Mouse (Mus musculus): ENCODE results near the gene Lsg1.

Gene Lsg1

DNA sequence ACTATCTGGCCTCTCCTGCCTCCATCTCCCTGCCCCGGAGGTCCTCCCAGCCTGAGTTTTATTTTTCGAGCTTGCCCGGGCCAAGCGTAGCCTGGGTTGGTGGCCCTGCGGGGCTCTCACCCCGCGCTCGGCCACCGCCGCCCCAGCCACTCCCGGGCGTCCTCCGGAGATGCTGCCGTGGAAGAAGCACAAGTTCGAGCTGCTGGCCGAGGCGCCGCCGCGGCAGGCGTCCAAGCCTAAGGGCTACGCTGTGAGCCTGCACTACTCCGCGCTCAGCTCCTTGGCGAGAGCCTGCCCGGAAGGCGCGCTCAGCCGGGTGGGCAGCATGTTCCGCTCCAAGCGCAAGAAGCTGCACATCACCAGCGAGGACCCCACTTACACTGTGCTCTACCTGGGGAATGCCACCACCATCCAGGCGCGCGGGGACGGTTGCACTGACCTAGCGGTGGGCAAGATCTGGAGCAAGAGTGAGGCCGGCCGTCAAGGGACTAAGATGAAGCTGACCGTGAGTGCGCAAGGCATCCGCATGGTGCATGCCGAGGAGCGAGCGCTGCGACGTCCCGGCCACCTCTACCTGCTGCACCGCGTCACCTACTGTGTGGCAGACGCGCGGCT lies 13.1 kb upstream of the Lsg1 start:
- peak; percentile 71 for DNase-seq (ENCODE audit: extremely low spot score)

GRCm38 (mm10) chr16:30599491-30600268 lies 12.3 kb upstream of the Lsg1 start, which contains the start of gene Fam43a:
Gene Fam43a, plus strand, starts transcription at chr16:30599723.
- peak; percentile 92 for DNase-seq (ENCODE audit: extremely low spot score)

GRCm38 (mm10) chr16:30596959-30597681 lies 9.7 kb upstream of the Lsg1 start:
- peak; percentile 86 for DNase-seq (ENCODE audit: extremely low spot score)

DNA sequence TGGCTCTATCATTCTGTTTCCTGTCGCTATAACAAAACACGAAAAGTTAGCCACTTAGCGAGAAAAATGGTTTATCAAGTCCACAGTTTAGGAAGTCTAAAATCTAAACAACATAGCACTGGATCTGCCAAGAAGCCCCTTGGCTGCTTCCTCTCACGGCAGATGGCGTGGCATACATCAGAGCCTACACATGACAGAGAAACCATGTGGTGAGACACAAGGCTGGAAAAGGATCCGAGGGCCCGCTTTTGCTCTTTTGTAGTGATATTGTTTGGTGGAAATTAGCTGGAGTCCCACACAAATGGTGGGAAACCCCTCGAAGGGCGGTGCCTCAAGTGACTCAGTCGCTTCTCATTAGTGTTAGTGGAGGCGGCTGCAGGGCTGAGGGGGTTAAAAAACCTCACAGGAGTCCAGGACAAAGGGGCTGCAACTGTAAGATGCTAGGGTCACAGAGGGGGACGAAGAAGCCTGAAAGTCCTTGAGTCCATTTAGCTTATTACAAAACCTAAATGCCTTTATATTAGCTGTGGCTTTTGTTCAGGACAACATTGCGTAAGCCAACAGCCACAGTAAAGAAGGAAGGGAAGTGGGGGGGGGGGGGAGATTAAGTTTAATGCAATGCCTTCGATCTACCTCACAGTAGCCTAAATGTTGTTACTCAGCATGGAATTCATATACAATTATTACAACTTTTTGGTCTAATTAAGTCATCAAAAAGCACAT lies 8.6 kb upstream of the Lsg1 start:
- DNase-seq (ENCODE audit: extremely low spot score) = no peak

GRCm38 (mm10) chr16:30595356-30595755 lies 8.0 kb upstream of the Lsg1 start:
- no peak for DNase-seq (ENCODE audit: extremely low spot score)

GRCm38 (mm10) chr16:30591990-30592389 lies 4.6 kb upstream of the Lsg1 start:
- no peak for DNase-seq (ENCODE audit: extremely low spot score)

DNA sequence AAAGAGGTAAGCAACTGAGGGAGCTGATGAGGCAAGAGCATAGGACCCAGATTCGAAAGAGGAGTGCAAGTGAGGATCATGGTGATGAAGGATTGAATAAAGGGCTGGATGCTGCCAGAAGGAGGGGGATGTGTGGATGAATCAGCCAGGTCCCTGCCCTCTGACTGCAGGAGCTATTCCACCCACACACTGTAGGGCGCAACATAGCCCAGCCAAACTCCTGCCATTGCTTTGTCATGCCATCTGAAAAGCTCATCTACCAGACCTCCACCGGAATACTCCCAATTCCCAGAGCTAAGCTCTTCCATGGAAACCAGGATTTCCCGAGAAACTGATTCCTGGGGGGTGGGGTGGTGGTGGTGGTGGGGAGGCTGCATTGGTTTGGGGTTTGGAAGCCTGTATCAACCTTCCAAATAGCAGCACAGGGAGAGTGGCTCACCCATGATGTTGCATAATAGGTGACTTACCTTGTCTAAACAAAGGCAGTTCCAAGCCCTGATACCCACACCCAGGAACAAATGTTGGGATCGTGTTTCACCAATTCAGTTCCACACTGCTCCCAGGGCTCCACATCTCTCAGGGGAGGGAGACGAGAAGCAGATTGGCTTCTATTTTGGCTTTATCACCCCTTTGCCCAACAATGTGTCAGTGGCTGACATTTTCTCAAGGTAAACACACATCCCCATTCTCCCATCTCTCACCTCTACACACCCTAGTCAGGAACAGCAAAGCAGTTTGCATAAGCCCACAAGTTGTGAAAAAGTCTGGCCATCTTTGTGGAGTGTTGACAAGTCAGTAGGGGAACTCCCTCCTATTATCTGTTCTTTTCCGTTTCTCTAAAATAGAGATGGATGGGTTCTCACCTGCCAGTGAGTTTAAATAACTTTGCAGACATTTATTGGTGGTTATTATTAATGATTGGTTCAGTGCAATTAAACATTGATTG lies 3.1 kb upstream of the Lsg1 start:
- DNase-seq (ENCODE audit: extremely low spot score) = no peak

DNA sequence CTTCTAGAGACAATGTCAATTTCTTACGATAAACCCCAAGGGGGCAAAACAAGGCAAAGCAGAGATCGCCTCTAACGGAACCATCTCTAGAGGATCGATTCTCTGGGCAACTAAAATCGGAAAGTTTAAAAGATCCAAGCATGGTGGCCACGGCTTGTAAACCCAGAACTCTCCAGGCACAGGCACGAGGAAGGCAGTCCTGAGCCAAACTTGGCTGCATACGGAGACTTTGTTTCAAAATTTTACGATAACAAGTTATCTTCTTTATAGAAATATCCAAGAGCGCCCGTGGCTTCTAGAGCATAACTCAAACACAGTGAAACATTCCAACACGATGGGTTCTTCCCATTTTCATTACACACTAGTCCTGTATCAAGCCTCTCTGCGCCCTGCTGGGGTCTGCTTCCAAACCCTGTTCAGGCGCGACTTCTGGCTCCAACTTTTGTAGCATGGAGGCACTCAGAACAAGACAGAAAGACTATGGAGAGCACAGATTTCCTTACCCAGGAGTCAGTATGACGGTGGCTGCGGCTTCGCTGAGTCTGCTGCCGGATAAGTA lies 378 bp downstream of the Lsg1 start:
- DNase-seq (ENCODE audit: extremely low spot score) = no peak

DNA sequence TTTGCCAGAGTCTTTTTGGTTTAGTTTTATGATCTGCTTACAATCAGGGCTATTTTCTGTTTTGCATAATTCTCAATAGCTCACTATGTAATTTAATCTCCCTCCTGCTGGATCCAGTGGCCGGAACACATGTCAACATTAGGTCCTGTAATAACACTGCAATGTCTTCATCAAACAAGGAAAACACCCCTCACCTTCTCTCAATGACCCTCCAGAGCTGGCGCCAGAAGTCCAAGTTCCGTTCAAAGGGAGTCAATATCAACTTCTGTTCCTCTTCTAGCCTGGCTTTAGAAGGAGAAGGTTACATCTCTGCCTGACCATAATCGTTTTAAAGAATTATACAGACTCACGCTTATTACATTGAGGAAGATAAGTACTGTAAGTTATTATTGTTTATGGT lies 6.6 kb downstream of the Lsg1 start:
- DNase-seq (ENCODE audit: extremely low spot score) = no peak

GRCm38 (mm10) chr16:30576392-30576791 lies 11.0 kb downstream of the Lsg1 start:
- no peak for DNase-seq (ENCODE audit: extremely low spot score)

GRCm38 (mm10) chr16:30575815-30576214 lies 11.6 kb downstream of the Lsg1 start:
- DNase-seq (ENCODE audit: extremely low spot score) = no peak

GRCm38 (mm10) chr16:30572239-30572638 lies 15.2 kb downstream of the Lsg1 start:
- no peak for DNase-seq (ENCODE audit: extremely low spot score)

DNA sequence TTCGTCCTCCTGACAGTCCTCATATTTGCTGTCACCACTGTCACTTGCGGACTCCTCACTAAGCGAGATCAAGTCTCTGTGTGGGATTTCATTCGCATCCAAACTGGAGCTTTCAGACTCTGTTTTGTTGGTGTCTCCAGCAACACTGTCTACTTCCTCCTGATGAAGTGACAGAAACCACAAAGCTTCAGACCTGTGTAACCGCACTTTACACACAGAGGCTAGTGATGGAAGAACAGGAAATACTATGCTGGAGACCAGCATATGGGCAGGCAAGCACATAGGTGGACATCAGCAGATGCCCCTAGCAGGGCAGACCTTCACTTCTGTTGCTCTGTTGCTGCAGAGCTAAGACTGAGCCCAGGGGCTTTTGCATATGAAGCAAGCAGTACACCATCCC lies 16.0 kb downstream of the Lsg1 start:
- DNase-seq (ENCODE audit: extremely low spot score) = no peak

DNA sequence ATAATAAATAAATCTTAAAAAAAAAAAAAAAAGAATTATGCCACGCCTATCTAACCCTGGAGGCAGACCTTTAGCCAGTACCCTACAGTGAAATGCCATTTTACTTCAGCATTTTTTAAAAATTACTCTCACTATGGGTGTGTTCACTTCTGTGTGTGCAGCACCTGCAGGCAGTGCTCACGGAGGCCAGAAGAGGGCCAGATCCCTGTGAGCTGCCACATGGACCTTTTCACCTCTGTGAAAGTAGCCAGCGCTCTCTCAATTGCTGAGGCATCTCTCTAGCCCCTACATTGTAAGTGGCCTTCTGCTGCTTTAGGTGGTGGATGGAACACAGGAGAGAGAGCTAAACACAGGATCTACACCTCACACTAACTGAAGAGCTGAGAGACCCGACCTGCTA lies 17.2 kb downstream of the Lsg1 start:
- DNase-seq (ENCODE audit: extremely low spot score) = no peak

DNA sequence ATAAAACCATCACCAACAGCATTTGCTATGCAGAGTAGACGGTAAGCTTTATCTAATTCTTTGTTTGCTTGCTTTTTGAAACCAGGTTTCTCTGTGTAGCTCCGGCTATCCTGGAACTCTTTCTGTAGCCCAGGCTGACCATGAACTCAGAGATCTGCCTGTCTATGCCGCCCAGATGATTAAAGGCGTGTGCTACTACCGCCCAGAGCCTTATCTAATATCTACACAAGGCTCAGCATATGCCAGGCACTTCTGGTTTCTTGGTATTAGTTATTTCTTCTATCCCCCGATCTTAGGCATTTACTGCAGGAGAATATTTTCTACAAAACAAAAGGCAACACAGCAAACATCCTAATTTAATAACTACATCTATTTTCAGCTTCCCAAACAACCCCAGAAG lies 21.8 kb downstream of the Lsg1 start:
- no peak for DNase-seq (ENCODE audit: extremely low spot score)

DNA sequence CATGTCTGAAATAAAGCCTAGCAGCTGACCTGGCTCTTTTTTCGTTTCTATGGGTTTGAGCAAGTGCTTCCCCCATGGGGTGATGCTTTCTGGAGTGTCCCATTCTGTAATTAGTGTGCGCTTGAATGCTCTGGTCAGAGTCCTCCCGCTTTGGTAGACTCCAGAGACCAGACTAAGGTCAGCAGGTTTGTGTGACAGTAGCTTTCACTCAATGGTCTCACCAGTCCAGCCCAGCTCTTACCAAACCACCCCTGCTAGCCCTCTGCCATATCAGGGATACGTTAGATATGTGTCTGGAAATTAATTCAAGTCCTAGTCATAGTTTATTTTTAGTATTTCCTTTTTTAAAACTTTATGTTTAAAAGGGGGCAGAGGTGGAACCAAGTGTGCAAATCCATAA lies 26.8 kb downstream of the Lsg1 start:
- no peak for DNase-seq (ENCODE audit: extremely low spot score)

DNA sequence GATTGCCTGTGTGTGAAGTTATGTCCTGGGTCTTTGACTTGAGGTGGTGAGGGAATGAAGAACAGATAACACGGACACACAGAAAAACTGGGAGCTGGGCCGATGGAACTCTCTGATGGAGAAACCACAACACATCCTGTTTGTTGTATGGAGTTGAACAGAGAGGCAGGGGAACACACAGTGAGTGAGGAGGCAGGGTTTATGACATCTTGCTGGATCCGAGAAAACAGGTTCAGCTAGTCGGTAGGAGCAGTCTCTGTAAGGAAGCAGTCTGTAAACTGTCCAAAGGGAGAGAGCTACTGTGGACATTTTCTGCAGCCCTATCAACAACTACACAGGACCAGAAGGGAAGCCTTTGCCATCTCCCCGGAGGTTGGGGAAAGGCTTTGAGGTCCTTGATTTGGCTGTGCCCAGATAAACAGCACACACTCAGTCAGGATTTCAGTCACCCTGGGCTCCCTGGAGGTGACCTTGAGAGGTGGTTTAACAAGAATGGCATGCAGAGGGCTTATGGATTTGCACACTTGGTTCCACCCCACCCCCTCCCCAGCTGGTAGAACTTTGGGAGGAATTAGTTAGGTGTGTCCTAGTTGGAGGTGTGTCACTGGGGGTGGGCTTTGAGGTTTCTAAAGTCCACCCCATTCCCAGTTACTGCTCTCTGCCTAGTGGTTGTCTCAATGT lies 27.9 kb downstream of the Lsg1 start:
- DNase-seq (ENCODE audit: extremely low spot score) = no peak

- no peak for DNase-seq (ENCODE audit: extremely low spot score)
These were observed 33.3 kb downstream of the Lsg1 start for GRCm38 (mm10) chr16:30554109-30554508.

GRCm38 (mm10) chr16:30552621-30553338 lies 34.6 kb downstream of the Lsg1 start:
- DNase-seq (ENCODE audit: extremely low spot score) = no peak

All from embryo, embryonic 9.5 days (tissue).